Mouse (Mus musculus) stomach, postnatal 0 days (tissue): ENCODE results near the gene Hist1h4m.
"Not testable (repeated sequence)": the region's sequence is repeated elsewhere in the genome, so short reads cannot be mapped to it uniquely, and the experiment has no call there.

ENCODE experiments used
- CTCF ChIP-seq: IDR thresholded peaks from 2 replicates; pipeline ENCODE4 v1.5.1; 2016; ENCODE audit warnings: antibody characterized with exemption, low read depth, mild to moderate bottlenecking, moderate library complexity
- EP300 ChIP-seq: optimal IDR thresholded peaks from 2 replicates; pipeline ENCODE3; 2016; ENCODE audit warnings: antibody characterized with exemption

- TF ChIP-seq CTCF, result not testable (repeated sequence)
- TF ChIP-seq EP300, result peak; percentile 40
Measured at GRCm38 (mm10) chr13:21786899-21787629, 24.5 kb upstream of the Hist1h4m start, which contains the start of the genes Hist1h2an and Hist1h2bp.
